Mouse (Mus musculus) E14TG2a.4 (cell line): ENCODE results near the gene Cd200.

Source experiments
- CTCF ChIP-seq: conservative IDR thresholded peaks from 2 replicates; pipeline ENCODE4 v1.5.1; 2014; ENCODE audit warnings: low read length
- NANOG ChIP-seq: IDR thresholded peaks from 2 replicates; pipeline ENCODE4 v1.6.1; 2014; ENCODE audit warnings: borderline replicate concordance, low read length, mixed read lengths
- POU5F1 ChIP-seq: IDR thresholded peaks from 2 replicates; pipeline ENCODE4 v1.6.1; 2014; ENCODE audit warnings: low read length, borderline replicate concordance

GRCm38 (mm10) chr16:45390286-45390956 is 18.4 kb downstream of the Cd200 start:
- TF ChIP-seq CTCF (no peak), POU5F1 (no peak), NANOG (no peak)
